Mouse (Mus musculus) stomach, embryonic 15.5 days (tissue): ENCODE data around the gene Dusp5. TPM values are rescaled to one million over a fixed set of nuclear protein-coding genes. Genes with fewer than 3 reads are reported as not detected.

ENCODE experiments used
- ATAC-seq: fragments of 200-750 bp; cut with Nextera tagmentation; 2 replicates; pipeline ENCODE4 v1.8.0; 2017; ENCODE audit warnings: low read depth, moderate number of reproducible peaks, moderate TSS enrichment; ENCODE audit not compliant: insufficient read depth, low FRiP score
- H3K27ac ChIP-seq: fragments of 300-500 bp; sonication (generic); 2 replicates; pipeline ENCODE4 v1.5.1; 2015; ENCODE audit warnings: mild to moderate bottlenecking, inconsistent platforms
- H3K27me3 ChIP-seq: fragments of 300-500 bp; sonication (generic); replicated peaks from 2 replicates; pipeline ENCODE4 v1.6.1; 2015; ENCODE audit warnings: inconsistent platforms
- H3K36me3 ChIP-seq: fragments of 300-500 bp; sonication (generic); 2 replicates; pipeline ENCODE4 v1.6.1; 2015; ENCODE audit warnings: inconsistent platforms
- H3K4me1 ChIP-seq: fragments of 300-500 bp; sonication (generic); 2 replicates; pipeline ENCODE4 v1.6.1; 2015; ENCODE audit warnings: inconsistent platforms
- H3K4me2 ChIP-seq: fragments of 300-500 bp; sonication (generic); 2 replicates; pipeline ENCODE4 v1.6.1; 2015; ENCODE audit warnings: mild to moderate bottlenecking, inconsistent platforms
- H3K4me3 ChIP-seq: fragments of 300-500 bp; sonication (generic); replicated peaks from 2 replicates; pipeline ENCODE4 v1.5.1; 2015; ENCODE audit warnings: inconsistent platforms
- H3K9ac ChIP-seq: fragments of 300-500 bp; sonication (generic); 2 replicates; pipeline ENCODE4 v1.6.1; 2015; ENCODE audit warnings: inconsistent platforms
- H3K9me3 ChIP-seq: fragments of 300-500 bp; sonication (generic); 2 replicates; pipeline ENCODE4 v1.6.1; 2016; ENCODE audit warnings: inconsistent platforms
- WGBS: fragments of 180-500 bp; shearing (Covaris S2); methylation state at CpG from one replicate; pipeline ENCODE4 v1.1.7; 2015; 5-methylcytosine and 5-hydroxymethylcytosine counted together
- polyA plus RNA-seq: library from polyadenylated mRNA; unstranded; fragments of >200 nt; fragmentation: Nextera tagmentation; extraction: Ambion mirVana; gene quantifications from 2 replicates; pipeline ENCODE4 v1.2.1, GENCODE M21; 2015

Dusp5 gene
- polyA plus RNA-seq, 1 experiment from 2014 or later: 7.4 TPM

GRCm38 (mm10) chr19:53534757-53535410, 6.0 kb downstream of the Dusp5 start:
- H3K9me3 ChIP-seq: no peaks in the 10 kb centered on the region
- no peak overlapping the region for H3K27ac ChIP-seq
- H3K4me3 ChIP-seq: no peak overlapping the region
- H3K4me1 ChIP-seq: 0 out of 2 replicates have a peak, but pooled peaks cover 2% of the 10 kb centered on the region
- H3K36me3 ChIP-seq: no peaks in the 10 kb centered on the region
- no peak for ATAC-seq
- 75% methylated on average over 7 of the region's 7 CpGs for WGBS
- H3K9ac ChIP-seq: no peak overlapping the region
- peaks cover 5% of the 10 kb centered on the region; the same call in 1 of the 2 replicates for H3K27me3 ChIP-seq
- no peak overlapping the region for H3K4me2 ChIP-seq

GRCm38 (mm10) chr19:53535421-53535820, 6.5 kb downstream of the Dusp5 start:
- H3K4me1 ChIP-seq: no peaks in the 10 kb centered on the region
- H3K4me2 ChIP-seq: no peak overlapping the region
- no peak for ATAC-seq
- no peak overlapping the region for H3K9ac ChIP-seq
- 0 out of 2 replicates have a peak, but pooled peaks cover under 1% of the 10 kb centered on the region for H3K27me3 ChIP-seq
- H3K4me3 ChIP-seq: no peak overlapping the region
- H3K27ac ChIP-seq: no peak overlapping the region
- 78% methylated on average over 6 of the region's 6 CpGs for WGBS
- no peaks in the 10 kb centered on the region for H3K9me3 ChIP-seq
- H3K36me3 ChIP-seq: no peaks in the 10 kb centered on the region

GRCm38 (mm10) chr19:53536251-53536650, 7.3 kb downstream of the Dusp5 start:
- no peaks in the 10 kb centered on the region for H3K4me1 ChIP-seq
- no peak overlapping the region for H3K27ac ChIP-seq
- ATAC-seq: no peak
- no peaks in the 10 kb centered on the region for H3K9me3 ChIP-seq
- no peak overlapping the region for H3K4me3 ChIP-seq
- WGBS: 89% methylated on average over 6 of the region's 6 CpGs
- H3K4me2 ChIP-seq: no peak overlapping the region
- no peaks in the 10 kb centered on the region for H3K27me3 ChIP-seq
- H3K36me3 ChIP-seq: no peaks in the 10 kb centered on the region
- no peak overlapping the region for H3K9ac ChIP-seq

- Histone ChIP-seq H3K4me3 (no peak overlapping the region), H3K4me1 (no peaks in the 10 kb centered on the region), H3K4me2 (no peak overlapping the region), H3K27me3 (no peaks in the 10 kb centered on the region), H3K36me3 (no peaks in the 10 kb centered on the region), H3K9ac (no peak overlapping the region), H3K9me3 (no peaks in the 10 kb centered on the region), H3K27ac (no peak overlapping the region)
- no peak for ATAC-seq
- WGBS: 84% methylated on average over 17 of the region's 17 CpGs
Observed at GRCm38 (mm10) chr19:53536731-53537666, 8.1 kb downstream of the Dusp5 start.

- H3K9me3 ChIP-seq: no peaks in the 10 kb centered on the region
- H3K27ac ChIP-seq: no peak overlapping the region
- H3K4me3 ChIP-seq: no peak overlapping the region
- 87% methylated on average over 11 of the region's 11 CpGs for WGBS
- H3K27me3 ChIP-seq: no peaks in the 10 kb centered on the region
- no peaks in the 10 kb centered on the region for H3K36me3 ChIP-seq
- H3K4me1 ChIP-seq: no peaks in the 10 kb centered on the region
- H3K9ac ChIP-seq: no peak overlapping the region
- no peak overlapping the region for H3K4me2 ChIP-seq
- no peak for ATAC-seq
Observed at GRCm38 (mm10) chr19:53538024-53538423, 9.1 kb downstream of the Dusp5 start.

- Histone ChIP-seq H3K9me3 (no peaks in the 10 kb centered on the region), H3K9ac (no peak overlapping the region), H3K4me1 (no peaks in the 10 kb centered on the region), H3K27me3 (no peaks in the 10 kb centered on the region), H3K4me2 (no peak overlapping the region), H3K27ac (0 out of 2 replicates have a peak overlapping the region, but pooled peaks have one; percentile 7), H3K36me3 (no peaks in the 10 kb centered on the region), H3K4me3 (no peak overlapping the region)
- ATAC-seq: no peak
- 67% methylated on average over 5 of the region's 5 CpGs for whole genome bisulfite sequencing
Observed at GRCm38 (mm10) chr19:53538796-53539195, 9.9 kb downstream of the Dusp5 start.

GRCm38 (mm10) chr19:53539296-53539695, 10.4 kb downstream of the Dusp5 start:
- H3K4me1 ChIP-seq: no peaks in the 10 kb centered on the region
- H3K27ac ChIP-seq: 0 out of 2 replicates have a peak overlapping the region, but pooled peaks have one; percentile 7
- H3K4me2 ChIP-seq: no peak overlapping the region
- H3K9ac ChIP-seq: no peak overlapping the region
- H3K36me3 ChIP-seq: no peaks in the 10 kb centered on the region
- no peaks in the 10 kb centered on the region for H3K27me3 ChIP-seq
- no peak for ATAC-seq
- H3K9me3 ChIP-seq: no peaks in the 10 kb centered on the region
- 63% methylated on average over 3 of the region's 3 CpGs for WGBS
- H3K4me3 ChIP-seq: no peak overlapping the region

GRCm38 (mm10) chr19:53543602-53544001, 14.7 kb downstream of the Dusp5 start:
- Histone ChIP-seq H3K36me3 (no peaks in the 10 kb centered on the region), H3K4me2 (no peak overlapping the region), H3K27me3 (no peaks in the 10 kb centered on the region), H3K4me1 (peaks cover 5% of the 10 kb centered on the region; the same call in 1 of the 2 replicates), H3K9ac (no peak overlapping the region), H3K9me3 (no peaks in the 10 kb centered on the region), H3K27ac (no peak overlapping the region), H3K4me3 (no peak overlapping the region)
- no peak for ATAC-seq
- 34% methylated on average over 5 of the region's 5 CpGs for WGBS

GRCm38 (mm10) chr19:53544923-53545561, 16.1 kb downstream of the Dusp5 start:
- Histone ChIP-seq H3K4me2 (no peak overlapping the region), H3K4me3 (no peak overlapping the region), H3K9ac (no peak overlapping the region), H3K27ac (no peak overlapping the region), H3K27me3 (no peaks in the 10 kb centered on the region), H3K9me3 (no peaks in the 10 kb centered on the region), H3K4me1 (peaks cover 5% of the 10 kb centered on the region; the same call in 1 of the 2 replicates), H3K36me3 (no peaks in the 10 kb centered on the region)
- WGBS: 65% methylated on average over 4 of the region's 4 CpGs
- ATAC-seq: no peak

- Histone ChIP-seq H3K9me3 (no peaks in the 10 kb centered on the region), H3K27ac (no peak overlapping the region), H3K4me3 (no peak overlapping the region), H3K27me3 (no peaks in the 10 kb centered on the region), H3K4me2 (no peak overlapping the region), H3K9ac (no peak overlapping the region), H3K4me1 (peaks cover 5% of the 10 kb centered on the region; the same call in 1 of the 2 replicates), H3K36me3 (no peaks in the 10 kb centered on the region)
- peak; percentile 27; the same call in 1 of the 2 replicates for ATAC-seq
- WGBS: 47% methylated on average over 8 of the region's 8 CpGs
Observed at GRCm38 (mm10) chr19:53547597-53547996, 18.7 kb downstream of the Dusp5 start.

- Histone ChIP-seq H3K27me3 (no peaks in the 10 kb centered on the region), H3K36me3 (no peaks in the 10 kb centered on the region), H3K4me2 (no peak overlapping the region), H3K9me3 (no peaks in the 10 kb centered on the region), H3K4me3 (no peak overlapping the region), H3K9ac (no peak overlapping the region), H3K27ac (no peak overlapping the region), H3K4me1 (peaks cover 5% of the 10 kb centered on the region; the same call in 1 of the 2 replicates)
- no peak for ATAC-seq
- 71% methylated on average over 12 of the region's 12 CpGs for WGBS
Observed at GRCm38 (mm10) chr19:53550972-53551371, 22.1 kb downstream of the Dusp5 start.
